Mouse (Mus musculus): Measurements from ENCODE around the gene 9130230L23Rik. TPM values are rescaled to one million over a fixed set of nuclear protein-coding genes. Genes with fewer than 3 reads are reported as not detected.

Gene 9130230L23Rik
- polyA plus RNA-seq, 1 experiment, result not detected

DNA sequence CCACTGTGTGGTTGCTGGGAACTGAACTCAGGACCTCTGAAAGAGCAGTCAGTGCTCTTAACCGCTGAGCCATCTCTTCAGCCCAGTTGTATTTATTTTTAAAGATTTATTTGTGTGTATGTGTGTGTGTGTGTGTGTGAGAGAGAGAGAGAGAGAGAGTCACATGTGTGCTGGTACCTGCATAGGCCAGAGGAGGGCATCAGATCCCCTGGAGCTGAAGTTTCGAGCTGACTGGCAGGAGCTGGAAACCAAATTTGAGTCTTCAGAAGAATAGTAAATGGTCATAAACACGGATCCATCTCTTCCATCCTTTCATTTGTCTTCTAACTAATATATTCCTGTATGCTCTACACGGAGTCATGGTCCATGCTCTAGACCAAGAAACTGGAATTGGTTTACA lies 70.8 kb downstream of the 9130230L23Rik start:
- TF ChIP-seq CTCF (IDR thresholded peaks at IDR 0.05; ENCODE audit: insufficient read depth, low read depth, low read length) (no peak), POLR2A (IDR thresholded peaks at IDR 0.05; ENCODE audit: insufficient read depth, low read depth, low read length) (no peak)
- Histone ChIP-seq H3K27ac (ENCODE audit: insufficient read depth, low read depth, low read length) (no peak overlapping the region), H3K4me3 (ENCODE audit: insufficient read depth, low read depth, low read length) (no peak overlapping the region), H3K4me1 (ENCODE audit: control insufficient read depth, insufficient read depth, low read length) (no peaks in the 10 kb centered on the region)
- WGBS, result 96% methylated on average over 4 of the region's 4 CpGs

DNA sequence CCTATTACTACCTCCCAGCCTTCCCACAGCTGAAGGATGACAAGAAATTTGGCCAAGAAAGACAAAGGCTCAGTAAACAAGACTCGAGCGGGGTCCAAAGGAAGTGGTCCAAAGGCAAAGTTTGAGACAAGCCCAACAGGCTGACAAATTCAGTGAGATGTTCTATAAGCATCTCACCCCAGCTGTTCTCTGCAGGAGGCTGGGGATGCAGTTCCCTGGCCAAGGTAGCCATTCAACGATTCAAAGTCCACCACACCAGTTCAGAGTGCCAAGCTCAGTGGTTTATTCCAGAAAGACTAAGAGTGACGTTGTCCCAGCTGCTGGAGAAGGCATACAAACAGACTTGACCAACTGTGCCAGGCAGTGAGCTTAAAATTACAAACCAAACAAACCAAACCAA lies 73.9 kb downstream of the 9130230L23Rik start:
- 56% methylated on average over 4 of the region's 4 CpGs for WGBS
- Histone ChIP-seq H3K4me1 (ENCODE audit: control insufficient read depth, insufficient read depth, low read length) (no peaks in the 10 kb centered on the region), H3K4me3 (ENCODE audit: insufficient read depth, low read depth, low read length) (no peak overlapping the region), H3K27ac (ENCODE audit: insufficient read depth, low read depth, low read length) (no peak overlapping the region)
- TF ChIP-seq POLR2A (IDR thresholded peaks at IDR 0.05; ENCODE audit: insufficient read depth, low read depth, low read length), result no peak
- TF ChIP-seq CTCF (IDR thresholded peaks at IDR 0.05; ENCODE audit: insufficient read depth, low read depth, low read length), result no peak

Other genes starting within 250 kb of the 9130230L23Rik start
- not detected in 2 replicates for gene N4bp2, start 240.8 kb downstream of the 9130230L23Rik start, polyA plus RNA-seq (2012; ENCODE audit: insufficient read depth, insufficient read length, low replicate concordance, missing spikeins)
- 158 TPM in 1 of 2 replicates, not detected in the other for gene Rhoh, start 143.1 kb downstream of the 9130230L23Rik start, polyA plus RNA-seq (2012; ENCODE audit: insufficient read depth, insufficient read length, low replicate concordance, missing spikeins)
- gene Chrna9, start 69.4 kb downstream of the 9130230L23Rik start, polyA plus RNA-seq (2012; ENCODE audit: insufficient read depth, insufficient read length, low replicate concordance, missing spikeins), result 609 TPM in 1 of 2 replicates, not detected in the other
- not detected in 2 replicates for gene Rbm47, start 168.8 kb upstream of the 9130230L23Rik start, polyA plus RNA-seq (2012; ENCODE audit: insufficient read depth, insufficient read length, low replicate concordance, missing spikeins)